Mouse (Mus musculus): ENCODE data around the gene Clca4a. TPM values are rescaled to one million over a fixed set of nuclear protein-coding genes. Genes with fewer than 3 reads are reported as not detected.
A peak's percentile ranks its signal among the peaks of the same experiment; 100 is the strongest.

Clca4a gene
- polyA plus RNA-seq (2015; fragmentation: Nextera tagmentation; extraction: Ambion mirVana) = not detected in 2 replicates

GRCm38 (mm10) chr3:144974945-144975344 is at the start of gene Clca4a:
TSS of gene Clca4a (minus strand) at chr3:144975045.
- no peak for ATAC-seq (replicated peaks)
- no peak within 1 kb of the TSS for H3K4me2 ChIP-seq (replicated peaks)
- no peak within 1 kb of the TSS for H3K9ac ChIP-seq (replicated peaks)
- H3K4me3 ChIP-seq = no peak within 1 kb of the TSS
- H3K27ac ChIP-seq (replicated peaks) = no peak within 1 kb of the TSS
- H3K36me3 ChIP-seq = no peaks in the 10 kb centered on the region
- no peaks in the 10 kb centered on the region for H3K4me1 ChIP-seq
- H3K27me3 ChIP-seq = no peaks in the 10 kb centered on the region
- no peaks in the 10 kb centered on the region for H3K9me3 ChIP-seq

GRCm38 (mm10) chr3:145017807-145018206 is 43.0 kb upstream of the Clca4a start:
- H3K36me3 ChIP-seq = no peaks in the 10 kb centered on the region
- 43% methylated on average over 3 of the region's 3 CpGs for WGBS
- H3K9me3 ChIP-seq = no peaks in the 10 kb centered on the region
- H3K9ac ChIP-seq (replicated peaks) = no peak overlapping the region
- no peak overlapping the region for H3K4me3 ChIP-seq
- no peak overlapping the region for H3K4me2 ChIP-seq (replicated peaks)
- no peaks in the 10 kb centered on the region for H3K27me3 ChIP-seq
- ATAC-seq (replicated peaks) = no peak
- H3K4me1 ChIP-seq = no peaks in the 10 kb centered on the region
- H3K27ac ChIP-seq (replicated peaks) = no peak overlapping the region

GRCm38 (mm10) chr3:145004422-145004821 is 29.6 kb upstream of the Clca4a start:
- H3K36me3 ChIP-seq = no peaks in the 10 kb centered on the region
- no peaks in the 10 kb centered on the region for H3K4me1 ChIP-seq
- H3K4me3 ChIP-seq = no peak overlapping the region
- ATAC-seq (replicated peaks) = no peak
- H3K27ac ChIP-seq (replicated peaks) = no peak overlapping the region
- no peaks in the 10 kb centered on the region for H3K27me3 ChIP-seq
- H3K9ac ChIP-seq (replicated peaks) = no peak overlapping the region
- H3K4me2 ChIP-seq (replicated peaks) = no peak overlapping the region
- H3K9me3 ChIP-seq = no peaks in the 10 kb centered on the region
- 33% methylated on average over 5 of the region's 5 CpGs for WGBS

- Histone ChIP-seq H3K4me2 (replicated peaks) (no peak overlapping the region), H3K9me3 (no peaks in the 10 kb centered on the region), H3K9ac (replicated peaks) (no peak overlapping the region), H3K4me1 (no peaks in the 10 kb centered on the region), H3K36me3 (no peaks in the 10 kb centered on the region), H3K4me3 (no peak overlapping the region), H3K27ac (replicated peaks) (no peak overlapping the region), H3K27me3 (no peaks in the 10 kb centered on the region)
- ATAC-seq (replicated peaks) = no peak
- WGBS = 83% methylated on average over 1 of the region's 1 CpGs
Observed at GRCm38 (mm10) chr3:145000912-145001311, 26.1 kb upstream of the Clca4a start.

GRCm38 (mm10) chr3:144993055-144993454 is 18.2 kb upstream of the Clca4a start:
- H3K36me3 ChIP-seq = no peaks in the 10 kb centered on the region
- H3K9me3 ChIP-seq = no peaks in the 10 kb centered on the region
- no peak for ATAC-seq (replicated peaks)
- no peaks in the 10 kb centered on the region for H3K4me1 ChIP-seq
- H3K27me3 ChIP-seq = no peaks in the 10 kb centered on the region
- WGBS = 89% methylated on average over 5 of the region's 5 CpGs
- no peak overlapping the region for H3K9ac ChIP-seq (replicated peaks)
- no peak overlapping the region for H3K4me2 ChIP-seq (replicated peaks)
- H3K4me3 ChIP-seq = no peak overlapping the region
- H3K27ac ChIP-seq (replicated peaks) = no peak overlapping the region

GRCm38 (mm10) chr3:144992618-144993017 is 17.8 kb upstream of the Clca4a start:
- Histone ChIP-seq H3K4me3 (no peak overlapping the region), H3K9me3 (no peaks in the 10 kb centered on the region), H3K4me2 (replicated peaks) (no peak overlapping the region), H3K4me1 (no peaks in the 10 kb centered on the region), H3K27ac (replicated peaks) (no peak overlapping the region), H3K9ac (replicated peaks) (no peak overlapping the region), H3K36me3 (no peaks in the 10 kb centered on the region), H3K27me3 (no peaks in the 10 kb centered on the region)
- ATAC-seq (replicated peaks) = no peak

- H3K9me3 ChIP-seq = no peaks in the 10 kb centered on the region
- H3K4me1 ChIP-seq = no peaks in the 10 kb centered on the region
- no peak for ATAC-seq (replicated peaks)
- no peak overlapping the region for H3K27ac ChIP-seq (replicated peaks)
- H3K27me3 ChIP-seq = no peaks in the 10 kb centered on the region
- no peak overlapping the region for H3K9ac ChIP-seq (replicated peaks)
- WGBS = 74% methylated on average over 5 of the region's 5 CpGs
- H3K4me3 ChIP-seq = no peak overlapping the region
- no peak overlapping the region for H3K4me2 ChIP-seq (replicated peaks)
- H3K36me3 ChIP-seq = no peaks in the 10 kb centered on the region
Observed at GRCm38 (mm10) chr3:144985890-144986289, 11.0 kb upstream of the Clca4a start.

GRCm38 (mm10) chr3:144980551-144980950 is 5.7 kb upstream of the Clca4a start:
- Histone ChIP-seq H3K9me3 (no peaks in the 10 kb centered on the region), H3K36me3 (no peaks in the 10 kb centered on the region), H3K9ac (replicated peaks) (no peak overlapping the region), H3K4me3 (no peak overlapping the region), H3K27ac (replicated peaks) (no peak overlapping the region), H3K27me3 (no peaks in the 10 kb centered on the region), H3K4me2 (replicated peaks) (no peak overlapping the region), H3K4me1 (no peaks in the 10 kb centered on the region)
- WGBS = 92% methylated on average over 6 of the region's 6 CpGs
- no peak for ATAC-seq (replicated peaks)

GRCm38 (mm10) chr3:144977631-144978030 is 2.8 kb upstream of the Clca4a start:
- WGBS = 7% methylated on average over 4 of the region's 4 CpGs
- H3K9me3 ChIP-seq = no peaks in the 10 kb centered on the region
- no peak overlapping the region for H3K4me2 ChIP-seq (replicated peaks)
- no peak overlapping the region for H3K9ac ChIP-seq (replicated peaks)
- H3K27me3 ChIP-seq = no peaks in the 10 kb centered on the region
- H3K4me1 ChIP-seq = no peaks in the 10 kb centered on the region
- no peak for ATAC-seq (replicated peaks)
- H3K27ac ChIP-seq (replicated peaks) = no peak overlapping the region
- H3K36me3 ChIP-seq = no peaks in the 10 kb centered on the region
- H3K4me3 ChIP-seq = no peak overlapping the region

- H3K9me3 ChIP-seq = no peaks in the 10 kb centered on the region
- H3K9ac ChIP-seq (replicated peaks) = no peak overlapping the region
- 54% methylated on average over 1 of the region's 1 CpGs for WGBS
- H3K4me2 ChIP-seq (replicated peaks) = no peak overlapping the region
- no peak overlapping the region for H3K4me3 ChIP-seq
- ATAC-seq (replicated peaks) = no peak
- H3K27ac ChIP-seq (replicated peaks) = no peak overlapping the region
- no peaks in the 10 kb centered on the region for H3K36me3 ChIP-seq
- H3K4me1 ChIP-seq = no peaks in the 10 kb centered on the region
- no peaks in the 10 kb centered on the region for H3K27me3 ChIP-seq
Observed at GRCm38 (mm10) chr3:144976091-144976490, 1.2 kb upstream of the Clca4a start.

GRCm38 (mm10) chr3:144971553-144972270 is 3.1 kb downstream of the Clca4a start:
- Histone ChIP-seq H3K27me3 (no peaks in the 10 kb centered on the region), H3K9ac (replicated peaks) (no peak overlapping the region), H3K4me1 (no peaks in the 10 kb centered on the region), H3K4me2 (replicated peaks) (no peak overlapping the region), H3K9me3 (no peaks in the 10 kb centered on the region), H3K36me3 (no peaks in the 10 kb centered on the region), H3K27ac (replicated peaks) (no peak overlapping the region), H3K4me3 (no peak overlapping the region)
- ATAC-seq (replicated peaks) = no peak
- 84% methylated on average over 9 of the region's 9 CpGs for WGBS

- 88% methylated on average over 1 of the region's 1 CpGs for WGBS
- no peak overlapping the region for H3K9ac ChIP-seq (replicated peaks)
- peak; percentile 60 for ATAC-seq (replicated peaks)
- no peaks in the 10 kb centered on the region for H3K36me3 ChIP-seq
- H3K9me3 ChIP-seq = no peaks in the 10 kb centered on the region
- H3K4me2 ChIP-seq (replicated peaks) = no peak overlapping the region
- no peak overlapping the region for H3K4me3 ChIP-seq
- no peaks in the 10 kb centered on the region for H3K4me1 ChIP-seq
- no peak overlapping the region for H3K27ac ChIP-seq (replicated peaks)
- no peaks in the 10 kb centered on the region for H3K27me3 ChIP-seq
Observed at GRCm38 (mm10) chr3:144969755-144970154, 5.1 kb downstream of the Clca4a start.

- H3K9ac ChIP-seq (replicated peaks) = no peak overlapping the region
- no peaks in the 10 kb centered on the region for H3K4me1 ChIP-seq
- H3K27ac ChIP-seq (replicated peaks) = no peak overlapping the region
- H3K4me3 ChIP-seq = no peak overlapping the region
- H3K9me3 ChIP-seq = no peaks in the 10 kb centered on the region
- ATAC-seq (replicated peaks) = no peak
- no peaks in the 10 kb centered on the region for H3K27me3 ChIP-seq
- no peaks in the 10 kb centered on the region for H3K36me3 ChIP-seq
- 62% methylated on average over 4 of the region's 4 CpGs for WGBS
- no peak overlapping the region for H3K4me2 ChIP-seq (replicated peaks)
Observed at GRCm38 (mm10) chr3:144966074-144966473, 8.8 kb downstream of the Clca4a start.

All from forebrain, embryonic 15.5 days (tissue).